Mouse (Mus musculus) adrenal gland, adult (tissue): Measurements from ENCODE around the gene Nbas.
A peak's percentile ranks its signal among the peaks of the same experiment; 100 is the strongest.

ENCODE experiments used
- DNase-seq, 2 experiments: peaks; one replicate each; pipeline ENCODE4 v3.0.0; 2022 to 2023; ENCODE audit warnings: low spot score in 1 of 2; ENCODE audit not compliant: inconsistent age in 2 of 2

Gene Nbas

GRCm38 (mm10) chr12:13382046-13382445 lies 113.1 kb downstream of the Nbas start:
- no peak for DNase-seq

GRCm38 (mm10) chr12:13389644-13390043 lies 120.7 kb downstream of the Nbas start:
- DNase-seq = no peak

GRCm38 (mm10) chr12:13410191-13410590 lies 141.3 kb downstream of the Nbas start:
- DNase-seq = no peak

- DNase-seq = no peak
These were observed 149.7 kb downstream of the Nbas start for GRCm38 (mm10) chr12:13418651-13419050.

- DNase-seq = no peak
These were observed 161.3 kb downstream of the Nbas start for GRCm38 (mm10) chr12:13430219-13430618.

GRCm38 (mm10) chr12:13444653-13445431 lies 175.9 kb downstream of the Nbas start:
- DNase-seq = no peak

DNA sequence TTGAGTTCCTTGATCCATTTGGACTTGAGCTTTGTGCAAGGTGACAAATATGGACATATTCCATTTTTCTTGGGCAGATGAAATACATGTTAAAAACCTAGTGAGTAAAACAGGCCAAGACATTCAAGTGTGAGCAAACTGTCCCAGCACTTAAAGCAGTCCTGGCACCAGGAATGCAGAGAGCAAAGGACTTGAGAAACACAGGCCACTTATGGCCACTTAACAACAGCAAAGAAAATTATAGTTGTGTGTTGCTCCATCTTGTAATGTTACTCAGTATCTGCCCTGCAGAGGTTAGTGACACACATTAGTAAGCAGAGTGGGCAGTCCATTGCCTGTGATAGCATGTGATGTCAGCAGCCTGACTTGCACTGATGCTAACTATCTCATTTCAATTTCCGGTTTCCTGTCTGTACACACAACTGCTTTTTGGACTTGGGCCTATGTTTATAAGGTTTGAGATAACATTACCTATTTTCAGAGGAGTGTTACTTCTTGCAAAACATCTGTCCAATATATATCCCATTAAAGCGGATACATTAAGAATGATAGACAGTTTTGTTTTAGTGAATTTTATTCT lies 176.6 kb downstream of the Nbas start:
- no peak for DNase-seq

GRCm38 (mm10) chr12:13448916-13449315 lies 180.0 kb downstream of the Nbas start:
- DNase-seq = no peak

DNA sequence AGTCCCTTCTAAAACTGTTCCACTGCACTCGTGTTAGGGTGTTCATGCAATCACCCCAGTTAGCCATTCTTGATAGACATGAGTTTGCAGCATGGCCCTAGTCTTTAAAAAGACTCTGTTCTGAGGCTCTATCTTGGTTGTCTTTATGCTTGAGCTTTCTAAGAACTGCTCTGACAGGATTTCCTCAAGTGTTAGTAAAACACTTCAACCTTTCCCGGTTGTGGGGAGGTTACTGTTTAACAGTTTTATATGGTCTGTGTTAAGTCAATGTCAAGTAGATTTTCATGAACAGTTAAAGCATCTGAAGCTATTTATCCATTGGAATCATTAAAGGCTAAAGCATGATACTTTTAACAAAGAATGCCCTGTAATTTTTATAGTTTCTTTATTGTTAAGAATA lies 183.1 kb downstream of the Nbas start:
- DNase-seq = no peak

DNA sequence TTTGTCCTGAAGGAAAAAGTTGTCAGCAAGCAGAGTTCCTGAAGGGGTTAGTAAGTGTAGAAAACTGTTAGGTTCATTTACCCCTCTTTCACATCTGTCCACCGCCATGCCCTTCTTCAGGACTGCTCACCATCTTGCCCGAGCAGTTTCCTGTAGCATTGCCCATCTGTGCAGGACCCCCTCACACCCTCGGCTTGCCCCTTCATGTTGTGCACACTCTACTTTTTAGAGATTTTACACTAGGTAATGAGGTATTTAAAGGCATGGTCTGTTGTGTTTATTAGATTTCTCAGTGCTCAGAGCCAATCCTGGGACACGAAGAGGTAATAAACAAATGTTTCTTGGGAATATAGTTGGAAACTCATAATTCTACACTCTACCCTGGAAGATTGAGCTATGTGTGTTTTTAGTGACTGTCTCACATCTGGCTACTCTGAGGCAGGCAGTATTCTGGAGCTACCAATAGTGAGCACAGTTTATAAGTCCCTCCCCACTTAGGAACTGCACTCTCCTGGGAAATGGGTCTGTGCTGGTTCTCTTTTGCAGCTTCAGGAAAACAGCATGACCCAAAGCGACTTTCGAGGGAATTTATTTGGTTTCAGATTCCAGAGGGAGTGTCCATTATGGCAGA lies 191.4 kb downstream of the Nbas start:
- DNase-seq = no peak

DNA sequence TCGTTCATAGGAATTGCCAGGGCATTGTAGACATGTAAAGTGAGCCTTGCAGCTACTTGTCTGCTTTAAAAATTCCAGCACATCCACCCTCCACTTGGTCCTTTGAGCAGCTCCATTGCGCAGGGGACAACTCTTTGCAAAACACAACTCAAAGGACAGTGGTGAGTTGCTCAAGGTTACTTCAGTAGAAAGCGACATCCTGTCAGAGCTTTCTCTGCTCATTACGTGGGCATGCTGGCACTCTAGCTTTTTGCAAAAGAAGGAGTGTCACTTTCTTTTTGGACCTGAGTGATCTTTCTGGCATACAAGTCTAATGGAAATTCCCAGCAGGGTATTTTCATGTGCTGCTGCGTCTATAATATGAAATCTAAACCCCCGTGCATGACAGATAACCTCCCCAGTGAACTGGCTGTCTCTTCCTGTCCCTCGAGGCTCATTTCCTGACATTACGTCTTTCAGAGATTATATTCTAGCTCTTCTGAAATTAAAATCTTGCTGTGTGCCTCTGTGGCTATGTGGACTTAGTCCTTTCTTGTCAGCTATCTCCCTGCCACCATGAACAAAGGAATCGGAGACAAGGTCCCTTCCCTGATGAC lies 192.7 kb downstream of the Nbas start:
- DNase-seq = peak; percentile 24 to 69

GRCm38 (mm10) chr12:13462397-13462796 lies 193.5 kb downstream of the Nbas start:
- DNase-seq = peak; percentile 28 to 67

GRCm38 (mm10) chr12:13465554-13465953 lies 196.6 kb downstream of the Nbas start:
- no peak for DNase-seq

GRCm38 (mm10) chr12:13474881-13475280 lies 205.9 kb downstream of the Nbas start:
- no peak for DNase-seq

DNA sequence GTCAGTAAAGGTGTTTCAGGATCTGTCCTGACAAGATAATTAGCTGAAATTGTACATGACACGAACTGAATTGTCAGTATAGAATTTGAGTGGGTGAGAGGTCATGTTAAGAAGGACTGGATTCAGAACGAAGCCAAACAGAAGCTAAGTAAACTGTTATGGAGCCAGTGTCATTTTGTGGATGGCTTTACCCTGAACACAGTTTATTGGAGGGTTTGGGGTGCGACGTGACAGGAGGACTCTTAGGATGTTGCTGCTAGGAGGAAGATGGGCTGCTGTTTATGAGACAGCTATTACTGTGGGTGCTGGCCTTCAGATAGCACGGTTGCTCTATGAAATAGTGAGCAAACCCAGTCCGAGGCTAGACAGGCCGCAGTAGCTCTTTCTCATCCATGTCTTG lies 210.2 kb downstream of the Nbas start:
- DNase-seq = no peak

GRCm38 (mm10) chr12:13486278-13486677 lies 217.3 kb downstream of the Nbas start:
- DNase-seq = no peak

GRCm38 (mm10) chr12:13497211-13497610 lies 228.3 kb downstream of the Nbas start:
- no peak for DNase-seq

DNA sequence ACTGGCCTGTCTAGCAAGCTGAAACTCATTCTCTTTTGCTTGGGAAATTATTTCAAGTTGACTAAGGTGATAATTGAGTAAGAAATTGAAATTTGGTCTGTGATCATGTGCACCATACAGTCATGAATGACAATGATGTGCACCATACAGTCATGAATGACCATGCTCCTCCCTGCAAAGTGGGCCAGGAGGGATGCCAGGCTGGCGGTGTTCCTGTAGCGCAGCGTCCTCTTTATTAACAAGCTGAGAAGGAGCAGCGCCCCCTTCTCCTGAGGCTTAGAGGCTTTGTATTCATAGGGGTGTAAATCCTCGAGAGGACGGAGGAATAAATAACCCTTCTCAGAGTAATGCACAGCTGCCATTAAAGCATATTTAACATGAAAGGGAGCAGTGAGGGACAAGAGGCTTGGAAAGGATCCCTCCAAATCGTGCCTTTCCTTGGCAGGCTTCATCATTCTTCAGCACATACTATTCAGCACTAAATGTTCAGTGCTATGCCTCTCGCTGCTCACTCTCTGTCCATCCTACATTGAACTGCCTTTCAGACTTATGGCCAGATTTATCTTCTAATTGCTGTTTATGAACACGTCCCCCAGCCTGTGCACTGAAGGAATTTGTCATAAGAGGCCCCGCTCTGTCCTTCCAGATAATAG lies 230.4 kb downstream of the Nbas start:
- DNase-seq = no peak

- no peak for DNase-seq
These were observed 231.3 kb downstream of the Nbas start for GRCm38 (mm10) chr12:13500191-13500590.

- no peak for DNase-seq
These were observed 236.0 kb downstream of the Nbas start for GRCm38 (mm10) chr12:13504771-13505444.

GRCm38 (mm10) chr12:13518082-13518481 lies 249.1 kb downstream of the Nbas start:
- DNase-seq = no peak
